Mouse (Mus musculus): ENCODE measurements at regions not wholly inside any gene's neighbourhood (a gene's known extent, or its start where the extent isn't known, plus 50 kb on each side); places are given as distances from the start of the nearest gene placed in this dataset.

GRCm38 (mm10) chr13:30036071-30036470 is 50.2 kb upstream of the E2f3 start:
- no peak overlapping the region for H3K4me3 ChIP-seq (ENCODE audit: low read depth, low read length)
- H3K9ac ChIP-seq (ENCODE audit: low read length), result no peak overlapping the region
- DNase-seq (ENCODE audit: low spot score) (no peak), ATAC-seq (no peak)
- no peaks in the 10 kb centered on the region for H3K27me3 ChIP-seq (replicated peaks; ENCODE audit: control insufficient read depth, insufficient read depth, low read length)
- no peak overlapping the region for H3K4me2 ChIP-seq (ENCODE audit: low read length)
- no peaks in the 10 kb centered on the region for H3K36me3 ChIP-seq (ENCODE audit: control insufficient read depth, insufficient read depth, low read length)
- WGBS, result 91% methylated on average over 3 of the region's 3 CpGs
- no peaks in the 10 kb centered on the region for H3K9me3 ChIP-seq (replicated peaks; ENCODE audit: control insufficient read depth, low read length)
- no peak overlapping the region for H3K27ac ChIP-seq (ENCODE audit: low read depth, low read length)
- H3K4me1 ChIP-seq (ENCODE audit: control insufficient read depth, insufficient read depth, low read length), result no peaks in the 10 kb centered on the region

All from forebrain, embryonic 14.5 days (tissue).